Mouse (Mus musculus): ENCODE results near the gene Gm3880. TPM values are rescaled to one million over a fixed set of nuclear protein-coding genes. Genes with fewer than 3 reads are reported as not detected.
"Not testable (repeated sequence)": the region's sequence is repeated elsewhere in the genome, so short reads cannot be mapped to it uniquely, and the experiment has no call there.

Gene Gm3880
- not detected in 2 replicates for polyA plus RNA-seq (2015; fragmentation: Nextera tagmentation; extraction: Ambion mirVana)

DNA sequence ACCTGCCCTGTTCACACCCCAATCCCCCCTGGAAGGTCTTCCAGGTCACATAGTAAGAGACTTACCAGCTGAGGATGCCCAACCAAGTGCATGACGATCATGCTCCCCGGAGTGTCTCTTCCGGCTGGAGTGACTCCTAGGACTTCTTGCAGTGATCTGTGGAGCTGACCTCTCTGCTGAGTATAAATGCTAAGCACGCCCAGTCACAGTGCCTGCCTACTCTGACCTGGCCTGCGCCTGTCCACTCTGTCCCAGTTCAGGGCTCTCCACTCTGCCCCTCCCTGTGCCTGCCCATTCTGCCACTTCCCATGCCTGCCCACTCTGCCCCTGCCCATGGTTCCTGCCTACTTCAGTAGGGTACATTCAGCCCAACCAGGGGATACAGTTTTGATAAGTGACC, at the start of gene Gm3880:
Gene Gm3880 (minus strand): TSS at position 101 of the 400 bp plus-strand sequence.
- WGBS = 88% methylated on average over 5 of the region's 5 CpGs
- not testable (repeated sequence) for H3K4me3 ChIP-seq, H3K4me2 ChIP-seq

DNA sequence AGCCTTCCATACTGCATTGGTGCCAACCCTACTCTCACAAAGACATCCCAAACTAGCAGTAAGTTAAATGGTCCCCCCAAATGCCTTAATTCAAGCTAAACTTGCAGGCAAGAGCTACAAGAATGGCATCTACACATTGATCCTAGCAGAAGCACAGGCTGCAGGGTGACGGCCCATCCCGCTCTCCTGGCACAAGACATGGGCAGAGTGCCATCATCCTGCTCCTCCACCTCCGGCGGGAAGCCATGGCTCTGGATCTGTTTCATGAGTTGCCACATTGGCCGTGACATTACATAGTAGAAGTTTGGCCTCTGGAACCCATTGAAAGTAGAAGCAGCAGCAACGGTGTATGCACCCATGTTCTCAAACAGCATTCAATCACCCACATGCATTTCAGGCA, 37.5 kb upstream of the Gm3880 start:
- H3K9me3 ChIP-seq; H3K4me3 ChIP-seq; H3K27me3 ChIP-seq (replicated peaks); H3K27ac ChIP-seq; ATAC-seq (replicated peaks); H3K4me2 ChIP-seq; H3K9ac ChIP-seq; H3K4me1 ChIP-seq; H3K36me3 ChIP-seq (replicated peaks): not testable (repeated sequence)
- WGBS = 90% methylated on average over 6 of the region's 6 CpGs

More for the DNA sequence above, at the start of gene Gm3880:
- ATAC-seq (replicated peaks); H3K9ac ChIP-seq; H3K27me3 ChIP-seq (replicated peaks); H3K36me3 ChIP-seq (replicated peaks); H3K4me1 ChIP-seq; H3K27ac ChIP-seq; H3K9me3 ChIP-seq: not testable (repeated sequence)

DNA sequence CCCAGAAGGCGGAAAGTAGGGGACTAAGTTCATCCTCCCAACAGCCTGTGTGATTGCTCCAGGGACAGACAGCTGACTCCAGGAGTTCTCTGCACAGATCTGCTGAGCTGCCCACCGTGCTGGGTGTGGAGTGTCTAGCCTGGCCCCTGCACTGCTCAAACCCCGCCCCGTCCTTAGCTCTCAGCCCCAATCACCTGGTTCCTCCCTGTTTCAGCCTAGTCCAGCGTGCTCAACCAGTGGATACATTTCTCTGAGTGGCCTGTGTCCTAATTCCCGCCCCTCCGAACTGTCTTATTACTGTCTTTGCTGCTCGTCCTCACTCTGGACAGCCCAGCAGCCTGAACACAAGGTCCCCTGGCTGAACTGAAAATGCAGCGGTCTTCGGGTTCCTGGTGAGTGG, 20.8 kb upstream of the Gm3880 start, which contains the start of the genes Gm9112 and Dmrtc1b:
Gene Gm9112 (minus strand): TSS at position 101 of the 400 bp plus-strand sequence.
Gene Dmrtc1b (plus strand): TSS at position 331 of the 400 bp plus-strand sequence.
- not testable (repeated sequence) for ATAC-seq (replicated peaks); H3K4me1 ChIP-seq; H3K4me3 ChIP-seq; H3K27me3 ChIP-seq (replicated peaks); H3K9me3 ChIP-seq; H3K27ac ChIP-seq; H3K4me2 ChIP-seq; H3K36me3 ChIP-seq (replicated peaks); H3K9ac ChIP-seq
- 81% methylated on average over 10 of the region's 10 CpGs for WGBS

DNA sequence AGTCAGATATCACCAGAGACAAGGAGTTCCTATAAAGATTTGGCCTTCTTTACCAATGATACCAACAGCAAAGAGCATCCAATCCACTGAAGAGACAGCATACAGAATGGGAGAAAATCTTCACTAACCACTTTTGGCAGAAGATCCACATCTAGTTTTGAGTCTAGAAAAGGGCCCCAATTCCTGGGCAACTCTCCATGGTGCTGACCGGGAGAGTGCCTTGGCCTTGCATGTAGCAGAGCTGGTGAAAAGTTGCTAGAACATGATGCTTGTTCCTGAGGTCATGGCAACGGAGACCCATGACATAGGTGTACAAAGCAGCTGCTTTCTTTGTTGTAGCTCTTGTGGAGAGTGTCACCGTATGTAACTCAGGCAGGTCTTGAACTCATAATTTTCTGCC, 13.9 kb upstream of the Gm3880 start:
- ATAC-seq (replicated peaks); H3K4me3 ChIP-seq; H3K4me1 ChIP-seq; H3K9ac ChIP-seq; H3K36me3 ChIP-seq (replicated peaks); H3K9me3 ChIP-seq; H3K4me2 ChIP-seq; H3K27me3 ChIP-seq (replicated peaks); H3K27ac ChIP-seq: not testable (repeated sequence)
- WGBS = 73% methylated on average over 3 of the region's 3 CpGs

DNA sequence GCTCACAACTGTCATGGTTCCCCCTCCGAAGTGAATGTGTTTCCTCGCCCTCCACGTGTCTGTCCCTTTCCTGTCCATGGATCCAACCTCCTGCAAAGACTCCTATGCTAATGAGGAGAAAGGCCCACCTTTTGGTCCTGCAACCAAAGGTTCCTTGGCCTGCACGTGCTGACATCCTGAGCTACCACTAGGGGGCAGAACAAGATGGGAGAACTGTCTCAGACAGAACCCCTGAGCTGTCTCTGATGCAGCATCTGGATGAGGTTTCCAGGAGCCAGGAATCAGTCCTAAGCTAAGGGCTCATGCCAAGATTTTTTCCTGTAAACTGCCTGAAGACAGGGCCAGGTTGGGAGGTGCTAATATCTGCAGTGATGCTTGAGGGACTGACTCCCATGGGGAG, 2.5 kb upstream of the Gm3880 start:
- 20% methylated on average over 4 of the region's 4 CpGs for WGBS
- not testable (repeated sequence) for H3K4me1 ChIP-seq; H3K9ac ChIP-seq; H3K27ac ChIP-seq; H3K9me3 ChIP-seq; H3K36me3 ChIP-seq (replicated peaks); H3K4me3 ChIP-seq; H3K4me2 ChIP-seq; H3K27me3 ChIP-seq (replicated peaks)
- ATAC-seq (replicated peaks) = peak; percentile 70

DNA sequence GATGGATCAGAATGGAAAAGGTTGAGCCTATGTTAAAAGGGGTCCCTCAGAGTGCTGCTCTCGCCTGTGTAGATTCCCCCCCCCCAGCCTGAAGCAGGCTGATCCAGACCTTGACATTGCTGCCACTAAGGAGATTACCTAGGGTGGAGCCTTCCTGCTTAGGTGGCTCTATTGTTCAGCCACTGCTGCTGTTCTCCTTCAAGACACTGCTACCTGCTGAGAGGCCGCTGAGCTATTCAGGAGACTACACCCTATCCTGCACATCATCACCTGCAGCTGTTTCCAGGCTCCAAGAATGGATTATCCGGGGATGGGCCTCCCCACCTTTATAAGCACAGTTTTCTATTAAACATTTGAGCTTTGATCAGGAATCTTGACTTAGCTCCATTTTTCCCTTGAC, 2.1 kb downstream of the Gm3880 start:
- H3K9me3 ChIP-seq; ATAC-seq (replicated peaks); H3K27ac ChIP-seq; H3K4me3 ChIP-seq; H3K27me3 ChIP-seq (replicated peaks); H3K4me2 ChIP-seq; H3K9ac ChIP-seq; H3K4me1 ChIP-seq; H3K36me3 ChIP-seq (replicated peaks): not testable (repeated sequence)
- 36% methylated on average over 3 of the region's 3 CpGs for WGBS

DNA sequence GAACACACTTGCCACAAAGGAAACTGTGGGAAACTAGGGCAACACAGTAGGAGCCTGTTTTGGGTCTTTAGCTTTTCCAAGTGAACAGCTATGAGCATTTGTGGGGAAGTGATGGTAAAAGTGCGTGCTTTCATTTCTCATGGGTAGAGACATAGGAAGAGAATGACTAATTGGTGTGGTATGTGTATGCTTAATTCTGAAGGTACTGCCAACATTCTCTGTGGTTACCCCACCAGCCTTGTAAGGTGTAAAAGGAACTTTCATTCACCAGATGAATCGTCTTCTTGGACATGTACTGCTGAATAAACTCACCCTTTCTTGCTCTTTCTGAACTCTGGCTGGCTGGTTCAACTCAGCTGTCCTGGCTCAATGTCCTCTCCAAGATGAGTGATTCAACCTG, 20.1 kb downstream of the Gm3880 start:
- ATAC-seq (replicated peaks) = no peak

DNA sequence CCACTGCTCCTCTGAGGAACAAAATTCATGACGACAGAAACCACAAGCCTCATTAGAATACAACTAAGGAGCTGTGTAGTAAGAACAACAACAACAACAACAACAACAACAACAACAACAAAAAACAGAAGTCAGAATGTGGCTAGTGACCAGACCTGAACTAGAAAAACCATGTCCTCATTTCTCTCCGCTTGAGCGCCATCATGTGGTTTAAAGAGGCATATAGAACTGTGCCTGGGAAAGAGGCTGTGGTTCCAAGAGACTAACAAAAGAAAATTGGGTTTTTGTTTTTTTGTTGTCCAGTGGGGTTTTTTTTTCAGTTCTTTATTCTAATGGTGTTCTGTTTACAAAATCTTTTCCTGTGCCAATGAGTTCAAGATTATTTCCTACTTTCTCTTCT, 26.1 kb downstream of the Gm3880 start:
- 21% methylated on average over 3 of the region's 3 CpGs for WGBS
- no peaks in the 10 kb centered on the region for H3K36me3 ChIP-seq (replicated peaks)
- no peaks in the 10 kb centered on the region for H3K27me3 ChIP-seq (replicated peaks)
- no peaks in the 10 kb centered on the region for H3K4me1 ChIP-seq
- no peak overlapping the region for H3K4me2 ChIP-seq
- no peak overlapping the region for H3K4me3 ChIP-seq
- H3K9me3 ChIP-seq = no peaks in the 10 kb centered on the region
- H3K27ac ChIP-seq = no peak overlapping the region
- no peak overlapping the region for H3K9ac ChIP-seq
- no peak for ATAC-seq (replicated peaks)

More for the DNA sequence above, 20.1 kb downstream of the Gm3880 start:
- H3K4me1 ChIP-seq = no peaks in the 10 kb centered on the region
- no peak overlapping the region for H3K27ac ChIP-seq
- H3K4me2 ChIP-seq = no peak overlapping the region
- H3K9me3 ChIP-seq = no peaks in the 10 kb centered on the region
- WGBS = 77% methylated on average over 2 of the region's 2 CpGs
- H3K27me3 ChIP-seq (replicated peaks) = no peaks in the 10 kb centered on the region
- H3K9ac ChIP-seq = no peak overlapping the region
- no peak overlapping the region for H3K4me3 ChIP-seq
- no peaks in the 10 kb centered on the region for H3K36me3 ChIP-seq (replicated peaks)

DNA sequence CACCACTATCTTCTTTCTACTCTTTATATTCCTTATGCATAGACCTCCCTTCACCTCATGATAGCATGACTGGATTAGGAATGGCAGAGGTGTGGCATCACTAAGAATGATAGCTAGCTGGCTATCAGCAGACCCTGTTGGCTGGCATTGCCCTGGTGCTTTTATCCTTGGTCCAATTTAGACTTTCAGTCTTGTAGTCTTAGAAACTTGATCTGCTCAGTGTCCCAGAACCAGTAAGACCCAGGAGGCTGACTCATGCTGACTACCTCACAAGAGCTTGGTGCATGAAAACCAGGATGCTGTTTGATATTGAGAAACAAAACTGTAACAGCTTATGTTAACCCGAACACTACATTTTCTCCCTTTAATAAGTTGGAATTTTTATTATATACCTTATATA, 41.1 kb downstream of the Gm3880 start:
- H3K27ac ChIP-seq = no peak overlapping the region
- no peak for ATAC-seq (replicated peaks)
- no peak overlapping the region for H3K4me3 ChIP-seq
- no peaks in the 10 kb centered on the region for H3K9me3 ChIP-seq
- no peak overlapping the region for H3K9ac ChIP-seq
- H3K4me1 ChIP-seq = peaks cover 7% of the 10 kb centered on the region; the same call in 1 of the 2 replicates
- H3K36me3 ChIP-seq (replicated peaks) = no peaks in the 10 kb centered on the region
- 93% methylated on average over 1 of the region's 1 CpGs for WGBS
- H3K27me3 ChIP-seq (replicated peaks) = peaks cover 3% of the 10 kb centered on the region; the same call in 1 of the 2 replicates
- no peak overlapping the region for H3K4me2 ChIP-seq

DNA sequence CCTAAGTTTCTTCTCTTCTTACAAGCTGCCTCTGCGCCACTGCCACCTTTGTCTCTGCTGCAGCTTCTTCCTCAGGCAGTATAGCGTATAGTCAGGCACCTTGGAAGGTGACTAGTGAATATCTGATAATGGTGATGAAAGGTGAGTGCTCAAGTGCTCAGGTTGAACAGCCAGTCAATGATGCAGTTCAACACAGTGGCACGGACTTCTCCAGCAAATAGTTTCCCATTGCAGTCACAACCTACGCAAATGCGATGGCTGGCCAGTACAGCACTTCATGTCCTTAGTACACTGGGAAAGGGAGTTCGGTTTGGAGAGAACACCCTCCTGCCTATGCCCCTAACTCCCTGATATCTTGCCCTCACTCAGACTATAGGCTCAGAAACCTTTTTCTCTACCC, 41.6 kb downstream of the Gm3880 start:
- Histone ChIP-seq H3K27me3 (replicated peaks) (peaks cover 3% of the 10 kb centered on the region; the same call in 1 of the 2 replicates), H3K27ac (no peak overlapping the region), H3K9me3 (no peaks in the 10 kb centered on the region), H3K4me1 (peaks cover 7% of the 10 kb centered on the region; the same call in 1 of the 2 replicates), H3K36me3 (replicated peaks) (no peaks in the 10 kb centered on the region), H3K9ac (no peak overlapping the region), H3K4me3 (no peak overlapping the region; the same call in 1 of the 2 replicates), H3K4me2 (peak overlapping the region; percentile 61)
- WGBS = 45% methylated on average over 6 of the region's 6 CpGs
- ATAC-seq (replicated peaks) = no peak

DNA sequence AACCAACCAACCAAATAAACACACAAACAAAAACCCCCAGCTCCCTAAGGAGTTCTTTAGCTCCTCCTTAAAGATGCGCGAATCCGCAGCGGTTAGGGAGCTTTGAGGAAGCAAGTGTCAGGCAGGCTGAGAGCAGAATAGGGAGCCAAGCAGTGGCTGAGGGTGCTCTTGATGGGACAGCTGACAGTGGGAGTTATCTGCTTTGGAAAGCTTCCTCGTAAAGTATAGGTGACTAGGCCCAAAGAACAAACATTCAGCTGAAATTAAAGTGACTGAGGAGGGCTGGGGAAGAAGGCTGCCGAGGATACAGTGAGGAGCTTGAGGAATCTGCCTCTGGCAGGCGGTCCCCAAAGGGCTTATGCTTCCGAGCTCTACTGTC, 42.2 kb downstream of the Gm3880 start:
- WGBS = 21% methylated on average over 8 of the region's 8 CpGs
- Histone ChIP-seq H3K36me3 (replicated peaks) (no peaks in the 10 kb centered on the region), H3K27me3 (replicated peaks) (peaks cover 3% of the 10 kb centered on the region; the same call in 1 of the 2 replicates), H3K4me3 (peak overlapping the region; percentile 57), H3K9ac (peak overlapping the region; percentile 51; the same call in 1 of the 2 replicates), H3K4me2 (peak overlapping the region; percentile 61), H3K27ac (no peak overlapping the region), H3K4me1 (peaks cover 7% of the 10 kb centered on the region; the same call in 1 of the 2 replicates), H3K9me3 (no peaks in the 10 kb centered on the region)
- peak; percentile 67 for ATAC-seq (replicated peaks)

DNA sequence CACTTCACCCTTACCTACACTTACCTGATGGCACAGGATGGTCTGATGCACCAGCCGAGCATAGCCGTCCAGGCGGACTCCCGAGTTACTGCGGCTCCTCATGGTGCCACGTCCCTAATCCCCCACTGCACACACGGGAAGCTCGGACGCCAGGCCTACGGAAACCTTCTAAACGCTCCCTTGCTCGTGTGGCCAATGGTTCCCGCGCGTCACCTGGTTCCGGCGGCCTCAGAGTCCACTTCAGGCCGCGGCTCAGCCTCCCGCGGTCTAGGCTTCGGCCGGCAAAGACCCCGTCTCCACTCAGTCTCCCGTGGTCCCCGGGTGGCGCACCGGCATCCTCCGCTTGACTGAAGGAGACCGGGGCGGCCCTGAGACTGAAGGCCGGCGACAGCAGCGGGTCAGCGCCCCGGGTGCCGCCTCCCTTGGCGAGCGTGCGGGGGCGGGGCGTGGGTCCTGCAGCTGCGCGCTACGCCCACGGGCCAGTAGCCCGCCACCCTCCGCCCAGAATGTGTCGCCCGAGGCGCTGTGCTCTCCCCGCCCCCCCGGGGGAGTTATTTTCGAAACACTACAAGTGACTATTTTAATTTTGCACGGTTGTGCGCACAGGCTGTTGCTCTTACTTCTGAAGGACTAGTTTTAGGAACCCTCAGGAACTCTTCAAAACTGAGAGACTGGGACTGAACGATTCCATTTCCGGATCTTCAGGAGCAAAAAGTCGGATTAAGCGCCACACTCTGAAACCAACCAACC, 42.8 kb downstream of the Gm3880 start, which contains the start of gene Phka1:
Gene Phka1 (minus strand): TSS at position 424 of the 750 bp plus-strand sequence.
- peak within 1 kb of the TSS; percentile 61 for H3K4me2 ChIP-seq
- H3K9ac ChIP-seq = peak within 1 kb of the TSS; percentile 51
- no peak within 1 kb of the TSS for H3K27ac ChIP-seq
- H3K4me1 ChIP-seq = peaks cover 7% of the 10 kb centered on the region; the same call in 1 of the 2 replicates
- peak within 1 kb of the TSS; percentile 57 for H3K4me3 ChIP-seq
- peak; percentile 91 for ATAC-seq (replicated peaks)
- peaks cover 3% of the 10 kb centered on the region; the same call in 1 of the 2 replicates for H3K27me3 ChIP-seq (replicated peaks)
- H3K36me3 ChIP-seq (replicated peaks) = no peaks in the 10 kb centered on the region
- no peaks in the 10 kb centered on the region for H3K9me3 ChIP-seq
- 23% methylated on average over 60 of the region's 60 CpGs for WGBS
